Mouse (Mus musculus) activated CD4-positive, CD25-positive, alpha-beta regulatory T cell, adult 4 months (primary cell): ENCODE measurements around the gene Adra2c. TPM values are rescaled to one million over a fixed set of nuclear protein-coding genes. Genes with fewer than 3 reads are reported as not detected.

Source experiments
- ATAC-seq: one replicate; pipeline ENCODE4 v1.8.0; 2017
- polyA plus RNA-seq, 2 experiments: library from polyadenylated mRNA; unstranded; fragments of 100-300 nt; shearing (Covaris generic); gene quantifications; one replicate each; pipeline ENCODE4 v1.2.1; 2017

The Adra2c gene
- polyA plus RNA-seq: not detected

DNA sequence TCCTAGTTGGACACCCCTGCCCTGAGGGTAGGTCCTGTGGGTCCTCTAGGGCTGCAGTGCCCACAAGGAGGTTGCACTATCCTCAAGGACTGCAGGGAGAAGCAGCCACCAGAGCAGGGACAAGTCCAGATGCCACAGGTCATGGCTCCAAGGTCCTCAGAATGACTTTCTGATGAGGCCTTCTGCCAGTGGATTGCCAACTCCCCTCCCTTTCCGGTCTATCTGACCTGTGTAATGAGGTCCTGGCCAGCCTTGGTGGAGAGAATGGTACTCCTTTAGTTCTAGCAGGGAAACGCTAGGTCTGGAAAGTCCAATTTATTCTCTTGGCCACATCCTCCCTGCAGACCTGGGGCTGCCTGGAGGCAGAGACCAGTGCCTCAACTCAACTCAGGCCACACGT, at the start of gene Adra2c:
Gene Adra2c, plus strand, starts transcription at position 301 of the 400 bp plus-strand sequence.
- no peak for ATAC-seq

GRCm38 (mm10) chr5:35233142-35233541, 45.0 kb upstream of the Adra2c start:
- no peak for ATAC-seq

DNA sequence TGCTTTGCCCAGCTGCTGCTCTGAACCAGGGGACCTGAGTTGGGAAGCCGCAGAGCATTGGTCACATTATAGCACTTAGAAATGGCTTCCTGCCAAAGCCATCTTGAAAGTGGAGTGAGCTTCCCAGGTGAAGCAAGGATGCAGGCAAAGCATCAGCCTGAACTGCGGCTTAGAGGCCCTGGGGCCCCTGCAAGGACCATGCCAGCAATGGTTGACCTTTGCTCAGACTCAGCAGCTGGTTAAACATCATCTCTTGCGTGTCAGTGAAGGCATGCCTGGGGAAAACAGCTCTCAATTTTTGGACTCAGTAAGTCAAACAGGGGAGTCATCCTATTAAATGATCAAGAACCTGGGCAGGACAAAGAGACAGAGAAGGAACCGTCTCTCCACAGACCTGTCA, 40.4 kb upstream of the Adra2c start:
- ATAC-seq: no peak

- ATAC-seq: no peak
Measured at GRCm38 (mm10) chr5:35238627-35239026, 39.5 kb upstream of the Adra2c start.

GRCm38 (mm10) chr5:35241556-35241955, 36.6 kb upstream of the Adra2c start:
- no peak for ATAC-seq

GRCm38 (mm10) chr5:35244204-35244603, 33.9 kb upstream of the Adra2c start:
- no peak for ATAC-seq

GRCm38 (mm10) chr5:35245555-35246273, 32.4 kb upstream of the Adra2c start:
- no peak for ATAC-seq

GRCm38 (mm10) chr5:35254964-35255716, 23.0 kb upstream of the Adra2c start:
- no peak for ATAC-seq

DNA sequence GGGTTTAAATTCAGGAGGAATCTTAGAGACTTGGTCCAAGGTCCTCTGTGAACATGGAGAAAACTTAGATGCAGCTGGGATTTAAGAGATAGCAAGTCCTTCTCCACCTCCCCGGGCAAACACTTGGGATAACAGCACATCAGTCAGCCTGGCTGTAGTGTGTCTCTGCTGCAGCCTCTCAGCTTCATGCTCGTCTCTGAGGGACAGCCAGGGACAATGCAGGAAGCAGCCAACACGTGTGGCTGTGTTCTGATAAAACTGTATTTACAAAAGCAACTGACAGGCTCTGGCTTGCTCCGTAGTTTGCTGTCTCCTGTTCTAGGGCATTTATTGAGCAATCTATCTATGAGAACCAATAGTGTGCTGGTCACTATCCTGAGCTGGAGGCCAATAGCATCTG, 14.4 kb upstream of the Adra2c start:
- no peak for ATAC-seq

DNA sequence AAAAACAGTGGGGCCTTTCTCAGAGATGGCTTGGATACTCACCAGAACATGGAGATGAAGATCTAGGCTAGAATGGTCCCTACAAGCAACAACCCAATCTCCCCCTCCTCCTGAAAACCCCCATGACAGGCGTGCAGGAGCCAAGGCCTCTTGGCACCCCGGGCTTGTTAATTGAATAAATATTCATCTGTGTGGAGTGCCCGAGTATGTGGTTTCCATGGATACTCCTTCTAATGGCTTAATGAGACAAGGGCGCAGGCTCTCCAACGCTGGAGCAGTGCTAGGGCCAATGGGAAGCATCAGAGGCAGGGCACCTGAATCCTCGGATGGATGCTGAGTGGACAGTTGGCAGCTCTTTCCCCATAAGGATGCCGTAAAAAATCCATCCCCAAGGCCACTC, 10.6 kb upstream of the Adra2c start:
- ATAC-seq: no peak

DNA sequence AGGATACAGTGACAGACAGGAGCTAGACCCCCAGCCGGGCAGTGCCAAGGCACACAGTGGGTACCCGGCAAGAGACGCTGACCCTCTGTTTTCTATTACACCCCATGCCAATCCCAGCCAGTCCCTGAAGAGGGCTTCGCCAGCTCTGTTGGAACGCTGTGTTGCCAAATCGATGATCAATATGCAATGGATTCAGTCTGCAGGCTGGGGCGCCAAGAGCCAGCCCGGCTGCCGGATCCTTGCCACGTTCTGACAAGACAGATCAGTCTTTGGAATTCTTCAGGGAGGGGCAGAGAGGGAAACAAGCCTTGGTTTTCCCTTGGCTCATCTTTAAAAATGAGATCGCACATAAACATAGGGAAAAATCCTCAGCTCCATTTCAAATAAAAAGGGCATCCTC, 2.8 kb upstream of the Adra2c start:
- ATAC-seq: no peak

DNA sequence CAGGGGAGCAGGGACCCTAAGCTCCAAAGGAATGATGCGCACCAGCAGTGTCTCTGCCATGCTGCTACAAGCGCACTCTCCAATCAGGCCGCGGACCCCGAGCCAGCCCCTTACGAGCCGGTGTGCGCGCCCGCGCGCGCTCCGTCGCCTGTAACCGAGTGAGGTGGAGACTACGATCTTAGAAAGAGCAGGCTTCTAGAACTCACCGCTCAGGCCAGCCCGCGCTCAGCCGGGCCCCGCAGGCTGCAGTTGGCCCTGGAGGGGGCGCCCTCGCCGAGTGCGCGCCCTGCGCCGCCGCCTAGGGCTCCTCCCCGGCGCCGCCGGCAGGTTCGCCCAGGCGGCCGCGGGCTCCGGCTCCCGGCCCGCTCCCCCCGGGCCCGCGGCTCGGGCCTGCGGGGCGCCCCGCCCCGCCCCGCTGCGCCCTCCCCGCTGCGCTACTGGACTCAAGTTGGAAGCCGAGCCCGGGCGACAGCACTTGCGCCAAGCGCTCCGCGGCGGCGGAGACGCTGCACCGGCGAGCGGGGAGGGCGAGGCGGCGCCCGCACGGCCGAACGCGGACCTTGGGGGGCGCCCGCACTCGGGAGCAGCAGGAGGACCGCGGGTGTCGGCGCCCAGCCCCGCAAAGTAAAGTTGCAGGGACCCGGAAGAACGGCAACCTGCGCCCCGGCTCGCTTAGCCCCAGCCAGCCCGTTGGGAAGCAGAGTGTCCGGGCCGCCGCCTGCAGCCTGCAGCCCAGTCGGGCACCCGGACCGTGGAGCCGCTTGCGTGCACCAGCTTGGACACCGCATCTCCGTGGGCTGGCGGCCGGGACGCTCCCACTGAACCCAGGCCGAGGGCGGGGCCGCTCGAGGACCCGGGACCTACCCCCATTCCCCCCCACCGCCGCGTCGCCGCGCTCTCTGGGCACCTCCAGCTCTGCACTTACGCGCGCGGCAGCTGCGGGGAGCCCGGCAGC, 899 bp downstream of the Adra2c start:
- no peak for ATAC-seq

GRCm38 (mm10) chr5:35279696-35280001, 1.5 kb downstream of the Adra2c start:
- ATAC-seq: no peak

DNA sequence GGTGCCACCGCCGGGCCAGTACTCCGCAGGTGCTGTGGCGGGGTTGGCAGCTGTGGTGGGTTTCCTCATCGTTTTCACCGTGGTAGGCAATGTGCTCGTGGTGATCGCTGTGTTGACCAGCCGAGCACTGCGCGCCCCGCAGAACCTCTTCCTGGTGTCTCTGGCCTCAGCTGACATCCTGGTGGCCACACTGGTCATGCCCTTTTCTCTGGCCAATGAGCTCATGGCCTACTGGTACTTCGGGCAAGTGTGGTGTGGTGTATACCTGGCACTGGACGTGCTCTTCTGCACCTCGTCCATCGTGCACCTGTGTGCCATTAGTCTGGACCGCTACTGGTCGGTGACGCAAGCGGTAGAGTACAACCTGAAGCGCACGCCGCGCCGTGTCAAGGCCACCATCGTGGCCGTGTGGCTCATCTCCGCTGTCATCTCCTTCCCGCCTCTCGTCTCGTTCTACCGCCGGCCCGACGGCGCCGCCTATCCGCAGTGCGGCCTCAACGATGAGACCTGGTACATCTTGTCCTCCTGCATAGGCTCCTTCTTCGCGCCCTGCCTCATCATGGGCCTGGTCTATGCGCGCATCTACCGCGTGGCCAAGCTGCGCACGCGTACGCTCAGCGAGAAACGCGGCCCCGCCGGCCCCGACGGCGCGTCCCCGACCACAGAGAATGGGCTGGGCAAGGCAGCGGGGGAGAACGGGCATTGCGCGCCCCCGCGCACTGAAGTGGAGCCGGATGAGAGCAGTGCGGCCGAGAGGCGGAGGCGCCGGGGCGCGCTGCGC, 2.1 kb downstream of the Adra2c start:
- no peak for ATAC-seq

DNA sequence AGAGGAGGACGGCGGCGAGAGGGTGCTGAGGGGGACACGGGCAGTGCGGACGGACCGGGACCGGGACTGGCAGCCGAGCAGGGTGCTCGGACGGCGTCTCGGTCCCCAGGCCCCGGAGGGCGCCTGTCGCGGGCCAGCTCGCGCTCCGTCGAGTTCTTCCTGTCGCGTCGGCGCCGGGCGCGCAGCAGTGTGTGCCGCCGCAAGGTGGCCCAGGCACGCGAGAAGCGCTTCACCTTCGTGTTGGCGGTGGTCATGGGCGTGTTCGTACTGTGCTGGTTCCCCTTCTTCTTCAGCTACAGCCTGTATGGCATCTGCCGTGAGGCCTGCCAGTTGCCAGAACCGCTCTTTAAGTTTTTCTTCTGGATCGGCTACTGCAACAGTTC, 2.7 kb downstream of the Adra2c start:
- ATAC-seq: no peak

DNA sequence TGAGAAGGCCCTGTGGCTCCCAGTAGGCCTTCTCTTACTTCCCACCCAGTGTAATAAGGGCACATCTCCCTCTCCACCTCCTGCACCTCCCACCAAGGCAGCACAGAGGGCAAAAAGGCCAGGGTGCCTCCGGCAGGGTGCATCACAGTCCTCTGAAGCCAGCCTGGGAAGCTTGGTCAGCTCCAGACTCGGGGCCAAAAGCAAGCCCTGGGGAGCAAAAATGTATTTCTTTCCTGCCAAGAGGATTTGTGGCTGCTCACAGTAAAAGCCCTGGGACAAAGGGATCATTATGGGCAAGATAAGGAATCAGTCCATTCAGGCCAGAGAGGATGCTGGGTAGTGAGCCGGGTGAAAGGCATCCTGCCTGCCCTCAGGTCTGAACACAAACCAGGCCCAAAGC, 7.2 kb downstream of the Adra2c start:
- no peak for ATAC-seq

GRCm38 (mm10) chr5:35286190-35286589, 8.1 kb downstream of the Adra2c start:
- no peak for ATAC-seq

DNA sequence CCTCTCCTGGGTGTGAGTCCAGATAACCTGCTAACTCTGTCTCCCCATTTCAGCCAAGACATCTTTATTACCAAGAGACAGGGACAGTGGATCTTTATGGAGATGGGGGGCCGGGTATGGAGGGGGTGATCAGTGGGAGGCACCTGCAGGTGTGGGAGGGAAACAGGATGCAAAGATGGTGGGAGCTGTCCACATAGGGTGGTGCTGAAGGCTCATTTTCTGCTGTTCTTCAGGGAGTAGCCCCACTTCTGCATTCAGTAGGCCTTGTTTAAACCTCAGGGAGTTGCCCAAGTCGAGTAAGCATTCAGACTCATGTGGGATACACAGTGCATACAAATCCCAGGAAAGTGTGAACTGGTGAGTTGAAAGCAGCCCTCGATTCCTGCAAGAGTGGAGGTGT, 21.5 kb downstream of the Adra2c start:
- no peak for ATAC-seq

GRCm38 (mm10) chr5:35304191-35304590, 26.1 kb downstream of the Adra2c start:
- no peak for ATAC-seq

GRCm38 (mm10) chr5:35305332-35305731, 27.2 kb downstream of the Adra2c start:
- no peak for ATAC-seq

DNA sequence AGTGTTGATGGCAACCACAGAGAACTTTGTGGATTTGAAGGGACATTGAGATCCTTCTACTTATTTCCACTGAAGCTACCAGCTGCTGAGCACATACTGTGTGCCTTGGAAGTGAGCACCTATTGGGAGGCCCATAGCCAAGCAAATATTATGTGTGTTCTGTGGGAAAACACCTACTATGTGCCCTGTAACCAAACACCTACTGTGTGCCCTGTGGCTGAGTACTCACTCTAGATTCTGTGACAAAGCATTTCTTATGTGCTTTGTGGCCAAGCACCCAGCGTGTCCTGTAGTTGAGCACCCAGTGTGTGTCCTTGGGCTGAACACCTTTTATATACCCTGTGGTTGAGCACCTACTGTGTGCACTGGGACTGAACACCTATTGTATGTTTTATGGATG, 28.6 kb downstream of the Adra2c start:
- no peak for ATAC-seq

- no peak for ATAC-seq
Measured at GRCm38 (mm10) chr5:35309853-35310252, 31.7 kb downstream of the Adra2c start.
